Mouse (Mus musculus): ENCODE data around the gene Heatr5b.

DNA sequence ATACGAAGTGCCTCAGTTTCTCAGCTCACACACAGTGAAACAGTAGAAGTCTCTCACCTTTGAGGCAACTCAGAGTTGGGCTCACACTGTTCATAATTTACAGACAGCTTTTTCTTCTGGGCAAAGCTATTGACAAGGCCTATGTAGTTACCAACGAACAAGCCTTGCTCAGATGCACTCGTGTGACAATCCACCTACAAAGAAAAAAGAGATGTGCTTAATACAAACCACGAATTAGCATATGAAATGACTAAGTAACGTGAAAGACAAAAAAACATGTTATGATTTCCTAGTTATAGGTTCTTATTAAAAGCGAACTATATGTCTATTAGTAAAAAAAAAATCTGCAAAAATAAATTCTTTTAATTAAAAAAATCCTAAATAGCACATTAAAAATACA, 38.7 kb upstream of the Heatr5b start:
- no peak for TF ChIP-seq MAFK (IDR thresholded peaks at IDR 0.05; ENCODE audit: borderline replicate concordance, low read depth, low read length)
- TF ChIP-seq MAZ (IDR thresholded peaks at IDR 0.05; ENCODE audit: low read depth, low read length): no peak
- no peak for TF ChIP-seq POLR2A (IDR thresholded peaks at IDR 0.05; ENCODE audit: control insufficient read depth in 1 of 2, insufficient read depth in 1 of 2, low read depth in 1 of 2, low read length in 2 of 2, poor library complexity in 1 of 2)
- TF ChIP-seq ZNF384 (IDR thresholded peaks at IDR 0.05; ENCODE audit: low read depth, low read length): no peak
- no peak for TF ChIP-seq RCOR1 (IDR thresholded peaks at IDR 0.05; ENCODE audit: low read depth, low read length)
- no peak for TF ChIP-seq MAX (IDR thresholded peaks at IDR 0.05; ENCODE audit: low read length)
- TF ChIP-seq NRF1 (IDR thresholded peaks at IDR 0.05; ENCODE audit: insufficient read depth, low read depth, low read length, poor library complexity, severe bottlenecking): no peak

Data from MEL (cell line).